Mouse (Mus musculus): ENCODE measurements at regions not wholly inside any gene's neighbourhood (a gene's known extent, or its start where the extent isn't known, plus 50 kb on each side); places are given as distances from the start of the nearest gene placed in this dataset.

- TF ChIP-seq CTCF (IDR thresholded peaks at IDR 0.05) (no peak), EP300 (IDR thresholded peaks at IDR 0.05; ENCODE audit: insufficient read depth, low read depth, low read length) (no peak)
These were observed 1685.9 kb upstream of the Gm37988 start for GRCm38 (mm10) chr1:3121745-3122144.

All from heart, adult 2 months (tissue).